Mouse (Mus musculus): ENCODE results near the gene Tsc22d4. TPM values are rescaled to one million over a fixed set of nuclear protein-coding genes. Genes with fewer than 3 reads are reported as not detected.

Gene Tsc22d4
- total and polyA plus RNA-seq, 2 experiments from 2014 or later: 192 to 232 TPM

DNA sequence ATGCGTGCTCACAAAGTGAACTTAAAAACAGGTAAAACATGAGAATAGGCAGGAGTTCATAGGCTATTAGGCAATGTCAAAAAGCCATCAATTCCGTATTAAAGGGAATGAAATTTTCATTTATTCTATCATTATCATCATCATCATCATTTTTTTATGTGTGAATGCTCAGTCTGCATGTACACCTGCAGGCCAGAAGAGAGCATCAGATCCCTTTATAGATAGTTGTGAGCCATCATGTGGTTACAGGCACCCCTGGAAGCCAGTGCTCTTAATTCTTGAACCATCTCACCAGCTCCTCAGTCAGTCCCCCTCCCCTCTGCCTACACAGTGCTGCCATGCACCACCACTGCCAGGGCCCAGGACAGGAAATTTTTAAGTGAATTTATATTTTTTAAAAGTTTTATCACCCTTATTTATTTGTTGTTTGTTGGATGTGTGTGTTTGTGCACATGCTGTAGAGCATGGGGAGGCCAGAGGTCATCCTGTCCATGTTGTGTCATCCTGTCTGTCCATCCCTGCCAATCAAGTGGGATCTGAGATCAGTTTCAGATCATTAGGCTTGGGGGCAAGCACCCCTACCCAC, 43.5 kb downstream of the Tsc22d4 start:
- no peak overlapping the region for H3K27ac ChIP-seq (ENCODE audit: low read depth)
- WGBS: 91% methylated on average over 2 of the region's 2 CpGs
- TF ChIP-seq CTCF (IDR thresholded peaks at IDR 0.05; ENCODE audit: low read depth) (no peak), EP300 (IDR thresholded peaks at IDR 0.05; ENCODE audit: low read depth) (no peak)

DNA sequence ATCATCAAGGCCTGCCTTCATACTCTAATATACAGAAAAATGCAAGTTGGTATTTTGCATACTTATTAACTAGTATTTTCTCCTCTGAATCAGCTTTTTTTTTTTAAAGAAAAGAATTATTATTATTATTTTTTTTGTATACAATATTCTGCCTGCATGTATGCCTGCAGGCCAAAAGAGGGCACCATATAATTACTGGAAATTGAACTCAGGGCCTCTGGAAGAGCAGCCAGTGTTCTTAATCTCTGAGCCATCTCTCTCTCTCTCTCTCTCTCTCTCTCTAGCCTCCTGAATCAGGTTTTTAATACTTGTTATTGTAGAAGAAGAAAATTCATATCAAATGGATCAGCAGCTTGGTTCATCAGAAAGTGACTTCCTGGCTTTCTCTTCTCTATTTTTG, 46.0 kb downstream of the Tsc22d4 start:
- Histone ChIP-seq H3K4me3 (ENCODE audit: low read depth, low read length) (no peak overlapping the region), H3K9me3 (replicated peaks; ENCODE audit: control insufficient read depth, low read length) (no peaks in the 10 kb centered on the region), H3K4me2 (ENCODE audit: low read depth, low read length) (no peak overlapping the region), H3K9ac (replicated peaks; ENCODE audit: low read depth, low read length) (no peak overlapping the region), H3K36me3 (replicated peaks; ENCODE audit: control insufficient read depth, insufficient read depth, low read length) (no peaks in the 10 kb centered on the region), H3K27ac (ENCODE audit: low read depth) (no peak overlapping the region), H3K4me1 (ENCODE audit: control insufficient read depth, insufficient read depth) (0 out of 2 replicates have a peak, but pooled peaks cover 4% of the 10 kb centered on the region), H3K27me3 (ENCODE audit: control insufficient read depth, insufficient read depth, low read length) (no peaks in the 10 kb centered on the region)
- TF ChIP-seq CTCF (IDR thresholded peaks at IDR 0.05; ENCODE audit: low read depth) (peak; percentile 51), EP300 (IDR thresholded peaks at IDR 0.05; ENCODE audit: low read depth) (no peak)
- ATAC-seq (ENCODE audit: insufficient read depth, low read depth) (no peak), DNase-seq (ENCODE audit: low spot score) (no peak)

More for the DNA sequence above, 43.5 kb downstream of the Tsc22d4 start:
- Histone ChIP-seq H3K9ac (replicated peaks; ENCODE audit: low read depth, low read length) (no peak overlapping the region), H3K27me3 (ENCODE audit: control insufficient read depth, insufficient read depth, low read length) (no peaks in the 10 kb centered on the region), H3K9me3 (replicated peaks; ENCODE audit: control insufficient read depth, low read length) (no peaks in the 10 kb centered on the region), H3K36me3 (replicated peaks; ENCODE audit: control insufficient read depth, insufficient read depth, low read length) (peaks cover 4% of the 10 kb centered on the region), H3K4me2 (ENCODE audit: low read depth, low read length) (no peak overlapping the region), H3K4me1 (ENCODE audit: control insufficient read depth, insufficient read depth) (peaks cover 17% of the 10 kb centered on the region), H3K4me3 (ENCODE audit: low read depth, low read length) (no peak overlapping the region)
- DNase-seq (ENCODE audit: low spot score): no peak
- ATAC-seq (ENCODE audit: insufficient read depth, low read depth): no peak

DNA sequence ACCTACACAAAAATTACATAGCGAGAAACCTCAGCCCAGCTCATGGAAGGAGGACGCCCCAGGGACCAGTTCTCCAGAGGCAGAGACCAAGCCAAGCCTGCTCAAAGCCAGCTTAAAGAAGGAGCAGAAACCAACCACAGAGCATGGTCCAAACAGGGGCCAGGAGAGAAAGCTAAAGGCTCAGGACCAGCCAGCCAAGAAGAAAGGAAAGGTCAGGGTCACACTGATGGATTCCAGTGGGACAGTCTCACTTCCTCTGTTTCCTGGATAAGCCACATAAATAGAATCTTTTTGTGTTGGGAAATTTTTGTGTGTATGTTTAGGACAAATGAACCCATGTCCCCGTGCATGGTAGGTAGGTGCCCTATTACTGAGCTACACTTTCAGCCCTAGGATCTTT, 51.1 kb downstream of the Tsc22d4 start:
- WGBS: 63% methylated on average over 3 of the region's 3 CpGs
- no peak for DNase-seq (ENCODE audit: low spot score)
- Histone ChIP-seq H3K4me3 (ENCODE audit: low read depth, low read length) (no peak overlapping the region), H3K27ac (ENCODE audit: low read depth) (0 out of 2 replicates have a peak overlapping the region, but pooled peaks have one; percentile 32), H3K4me1 (ENCODE audit: control insufficient read depth, insufficient read depth) (no peaks in the 10 kb centered on the region), H3K4me2 (ENCODE audit: low read depth, low read length) (no peak overlapping the region), H3K9me3 (replicated peaks; ENCODE audit: control insufficient read depth, low read length) (no peaks in the 10 kb centered on the region), H3K9ac (replicated peaks; ENCODE audit: low read depth, low read length) (no peak overlapping the region), H3K36me3 (replicated peaks; ENCODE audit: control insufficient read depth, insufficient read depth, low read length) (no peaks in the 10 kb centered on the region), H3K27me3 (ENCODE audit: control insufficient read depth, insufficient read depth, low read length) (no peaks in the 10 kb centered on the region)
- no peak for ATAC-seq (ENCODE audit: insufficient read depth, low read depth)
- no peak for TF ChIP-seq EP300 (IDR thresholded peaks at IDR 0.05; ENCODE audit: low read depth)
- no peak for TF ChIP-seq CTCF (IDR thresholded peaks at IDR 0.05; ENCODE audit: low read depth)

DNA sequence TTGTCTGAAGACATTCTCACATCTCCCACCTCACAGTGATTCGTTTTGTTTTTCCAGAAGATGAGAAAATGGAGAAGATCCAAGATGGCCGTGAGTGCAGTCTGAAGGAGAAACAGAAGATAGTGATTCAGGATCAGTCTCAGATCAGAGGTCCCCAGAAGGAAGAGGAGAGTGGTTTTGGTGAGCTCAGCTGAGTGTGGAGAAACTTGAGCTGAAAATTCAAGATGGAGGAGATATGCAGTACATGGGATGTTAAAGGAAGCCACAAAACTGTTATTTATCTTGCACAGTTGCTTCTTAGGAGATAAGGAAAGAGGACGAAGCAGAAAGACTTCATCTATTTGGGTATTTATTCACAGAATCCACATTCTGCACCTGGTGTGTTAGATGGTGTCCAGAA, 55.4 kb downstream of the Tsc22d4 start:
- ATAC-seq (ENCODE audit: insufficient read depth, low read depth) (no peak), DNase-seq (ENCODE audit: low spot score) (no peak)
- H3K4me1 ChIP-seq (ENCODE audit: control insufficient read depth, insufficient read depth): no peaks in the 10 kb centered on the region
- H3K9ac ChIP-seq (replicated peaks; ENCODE audit: low read depth, low read length): no peak overlapping the region
- 41% methylated on average over 3 of the region's 3 CpGs for WGBS
- TF ChIP-seq EP300 (IDR thresholded peaks at IDR 0.05; ENCODE audit: low read depth) (no peak), CTCF (IDR thresholded peaks at IDR 0.05; ENCODE audit: low read depth) (no peak)
- H3K36me3 ChIP-seq (replicated peaks; ENCODE audit: control insufficient read depth, insufficient read depth, low read length): no peaks in the 10 kb centered on the region
- no peak overlapping the region for H3K4me3 ChIP-seq (ENCODE audit: low read depth, low read length)
- H3K9me3 ChIP-seq (replicated peaks; ENCODE audit: control insufficient read depth, low read length): no peaks in the 10 kb centered on the region
- no peaks in the 10 kb centered on the region for H3K27me3 ChIP-seq (ENCODE audit: control insufficient read depth, insufficient read depth, low read length)
- no peak overlapping the region for H3K27ac ChIP-seq (ENCODE audit: low read depth)
- H3K4me2 ChIP-seq (ENCODE audit: low read depth, low read length): no peak overlapping the region

DNA sequence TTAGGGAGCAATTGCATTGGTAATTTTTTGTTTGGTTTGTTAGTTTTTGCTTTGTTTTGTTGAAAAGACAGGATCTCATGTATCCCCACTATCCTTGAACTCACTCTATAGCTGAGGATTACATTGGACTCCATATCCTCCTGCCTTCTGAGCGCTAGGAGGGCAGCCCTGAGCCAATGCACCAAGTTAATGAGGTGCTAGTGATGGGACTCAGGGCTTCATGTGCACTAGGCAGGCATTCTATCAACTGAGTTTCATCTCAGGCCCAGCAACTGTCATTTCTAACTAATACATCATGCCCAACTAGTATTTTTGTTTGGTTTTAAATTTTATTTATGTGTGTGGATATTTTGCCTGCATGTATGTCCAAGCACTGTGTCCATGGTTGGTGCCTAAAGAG, 60.6 kb downstream of the Tsc22d4 start:
- H3K36me3 ChIP-seq (replicated peaks; ENCODE audit: control insufficient read depth, insufficient read depth, low read length): no peaks in the 10 kb centered on the region
- no peaks in the 10 kb centered on the region for H3K4me1 ChIP-seq (ENCODE audit: control insufficient read depth, insufficient read depth)
- no peak overlapping the region for H3K9ac ChIP-seq (replicated peaks; ENCODE audit: low read depth, low read length)
- H3K4me2 ChIP-seq (ENCODE audit: low read depth, low read length): no peak overlapping the region
- H3K27me3 ChIP-seq (ENCODE audit: control insufficient read depth, insufficient read depth, low read length): no peaks in the 10 kb centered on the region
- no peak overlapping the region for H3K4me3 ChIP-seq (ENCODE audit: low read depth, low read length)
- H3K27ac ChIP-seq (ENCODE audit: low read depth): no peak overlapping the region
- no peak for DNase-seq (ENCODE audit: low spot score)
- no peak for TF ChIP-seq EP300 (IDR thresholded peaks at IDR 0.05; ENCODE audit: low read depth)
- TF ChIP-seq CTCF (IDR thresholded peaks at IDR 0.05; ENCODE audit: low read depth): no peak
- 61% methylated on average over 1 of the region's 1 CpGs for WGBS
- H3K9me3 ChIP-seq (replicated peaks; ENCODE audit: control insufficient read depth, low read length): no peaks in the 10 kb centered on the region
- ATAC-seq (ENCODE audit: insufficient read depth, low read depth): no peak

DNA sequence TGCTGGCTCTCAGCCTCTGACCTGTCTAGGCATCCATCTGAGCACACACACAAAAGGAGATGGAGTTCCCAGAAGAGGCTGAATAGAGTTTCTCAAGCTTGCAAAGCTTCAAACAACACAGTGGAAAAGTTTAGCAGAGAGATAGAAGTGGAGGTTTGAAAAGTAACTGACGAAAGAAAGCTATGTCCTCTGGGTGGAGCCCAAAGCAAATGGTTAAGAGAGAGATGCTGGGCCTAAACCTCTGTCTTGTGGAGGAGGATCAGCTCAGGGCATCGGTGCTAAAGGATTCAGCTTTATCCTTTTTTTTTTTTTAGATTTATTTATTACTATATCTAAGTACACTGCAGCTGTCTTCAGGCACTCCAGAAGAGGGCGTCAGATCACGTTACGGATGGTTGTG, 62.8 kb downstream of the Tsc22d4 start:
- DNase-seq (ENCODE audit: low spot score) (no peak), ATAC-seq (ENCODE audit: insufficient read depth, low read depth) (no peak)
- H3K4me3 ChIP-seq (ENCODE audit: low read depth, low read length): no peak overlapping the region
- H3K27me3 ChIP-seq (ENCODE audit: control insufficient read depth, insufficient read depth, low read length): no peaks in the 10 kb centered on the region
- no peak overlapping the region for H3K4me2 ChIP-seq (ENCODE audit: low read depth, low read length)
- H3K36me3 ChIP-seq (replicated peaks; ENCODE audit: control insufficient read depth, insufficient read depth, low read length): no peaks in the 10 kb centered on the region
- no peaks in the 10 kb centered on the region for H3K4me1 ChIP-seq (ENCODE audit: control insufficient read depth, insufficient read depth)
- no peak overlapping the region for H3K9ac ChIP-seq (replicated peaks; ENCODE audit: low read depth, low read length)
- H3K27ac ChIP-seq (ENCODE audit: low read depth): no peak overlapping the region
- 84% methylated on average over 5 of the region's 5 CpGs for WGBS
- no peaks in the 10 kb centered on the region for H3K9me3 ChIP-seq (replicated peaks; ENCODE audit: control insufficient read depth, low read length)
- TF ChIP-seq CTCF (IDR thresholded peaks at IDR 0.05; ENCODE audit: low read depth): no peak
- no peak for TF ChIP-seq EP300 (IDR thresholded peaks at IDR 0.05; ENCODE audit: low read depth)

All from heart, postnatal 0 days (tissue).